Mouse (Mus musculus) forebrain, postnatal 0 days (tissue): ENCODE results near the gene Sec14l4. TPM values are rescaled to one million over a fixed set of nuclear protein-coding genes. Genes with fewer than 3 reads are reported as not detected.

ENCODE experiments used
- ATAC-seq: fragments of 200-750 bp; cut with Nextera tagmentation; 2 replicates; pipeline ENCODE4 v1.8.0; 2017; ENCODE audit warnings: mild to moderate bottlenecking, moderate library complexity
- DNase-seq: peaks from one replicate; pipeline ENCODE4 v3.0.0-alpha.2; 2015
- H3K27ac ChIP-seq: fragments of 300-500 bp; sonication (generic); 2 replicates; pipeline ENCODE4 v1.5.1; 2014; ENCODE audit warnings: low read depth, mild to moderate bottlenecking, antibody characterized with exemption, low read length, moderate library complexity, mixed read lengths
- H3K27me3 ChIP-seq: fragments of 300-500 bp; sonication (generic); 2 replicates; pipeline ENCODE4 v1.6.1; 2014; ENCODE audit warnings: mild to moderate bottlenecking, low read length, mixed read lengths; ENCODE audit not compliant: insufficient read depth
- H3K36me3 ChIP-seq: fragments of 300-500 bp; sonication (generic); 2 replicates; pipeline ENCODE4 v1.6.1; 2014; ENCODE audit warnings: mild to moderate bottlenecking, moderate library complexity; ENCODE audit not compliant: insufficient read depth
- H3K4me1 ChIP-seq: fragments of 300-500 bp; sonication (generic); 2 replicates; pipeline ENCODE4 v1.6.1; 2014; ENCODE audit warnings: antibody characterized with exemption; ENCODE audit not compliant: insufficient read depth
- H3K4me2 ChIP-seq: fragments of 300-500 bp; sonication (generic); 2 replicates; pipeline ENCODE4 v1.6.1; 2014; ENCODE audit warnings: low read depth, mild to moderate bottlenecking, moderate library complexity
- H3K4me3 ChIP-seq: fragments of 300-500 bp; sonication (generic); 2 replicates; pipeline ENCODE4 v1.5.1; 2014; ENCODE audit warnings: low read depth, low read length, mixed read lengths
- H3K9ac ChIP-seq: fragments of 300-500 bp; sonication (generic); 2 replicates; pipeline ENCODE4 v1.6.1; 2014; ENCODE audit warnings: mild to moderate bottlenecking
- H3K9me3 ChIP-seq: fragments of 300-500 bp; sonication (generic); 2 replicates; pipeline ENCODE4 v1.6.1; 2016; ENCODE audit warnings: low read length
- CTCF ChIP-seq: sonication (generic); IDR thresholded peaks from 2 replicates; pipeline ENCODE4 v1.5.1; 2016; ENCODE audit warnings: antibody characterized with exemption, control low read depth, low read depth
- WGBS: fragments of 180-500 bp; shearing (Covaris S2); extraction: QIAGEN DNeasy Blood & Tissue Kit; methylation state at CpG from one replicate; pipeline ENCODE4 v1.1.7; 2014; 5-methylcytosine and 5-hydroxymethylcytosine counted together
- polyA plus RNA-seq: library from polyadenylated mRNA; unstranded; fragments of >200 nt; fragmentation: Nextera tagmentation; extraction: Ambion mirVana; gene quantifications from 2 replicates; pipeline ENCODE4 v1.2.1, GENCODE M21; 2015
- total RNA-seq: library from RNA; depleted of rRNA; stranded (reverse); fragments of >200 nt; gene quantifications from 2 replicates; pipeline ENCODE4 v1.2.3, GENCODE M21; 2014

The Sec14l4 gene
- total and polyA plus RNA-seq, 2 experiments from 2014 or later, result not detected

- no peak for TF ChIP-seq CTCF
- no peaks in the 10 kb centered on the region for H3K27me3 ChIP-seq
- H3K4me3 ChIP-seq, result no peak overlapping the region
- ATAC-seq, result no peak
- no peaks in the 10 kb centered on the region for H3K9me3 ChIP-seq
- DNase-seq, result no peak
- H3K36me3 ChIP-seq, result no peaks in the 10 kb centered on the region
- no peak overlapping the region for H3K9ac ChIP-seq
- no peak overlapping the region for H3K27ac ChIP-seq
- H3K4me2 ChIP-seq, result no peak overlapping the region
- no peaks in the 10 kb centered on the region for H3K4me1 ChIP-seq
- 74% methylated on average over 9 of the region's 9 CpGs for whole genome bisulfite sequencing
Observed at GRCm38 (mm10) chr11:4036365-4037084, 5.3 kb downstream of the Sec14l4 start.

GRCm38 (mm10) chr11:4039951-4040350, 8.7 kb downstream of the Sec14l4 start:
- Histone ChIP-seq H3K9ac (no peak overlapping the region), H3K4me1 (no peaks in the 10 kb centered on the region), H3K27me3 (no peaks in the 10 kb centered on the region), H3K27ac (no peak overlapping the region), H3K36me3 (no peaks in the 10 kb centered on the region), H3K9me3 (no peaks in the 10 kb centered on the region), H3K4me3 (no peak overlapping the region), H3K4me2 (no peak overlapping the region)
- no peak for TF ChIP-seq CTCF
- no peak for ATAC-seq
- 92% methylated on average over 4 of the region's 4 CpGs for WGBS
- DNase-seq, result no peak

- DNase-seq (no peak), ATAC-seq (no peak)
- H3K4me2 ChIP-seq, result no peak overlapping the region
- no peak for TF ChIP-seq CTCF
- no peak overlapping the region for H3K4me3 ChIP-seq
- H3K9me3 ChIP-seq, result no peaks in the 10 kb centered on the region
- H3K9ac ChIP-seq, result no peak overlapping the region
- H3K27ac ChIP-seq, result no peak overlapping the region
- 85% methylated on average over 6 of the region's 6 CpGs for WGBS
- no peaks in the 10 kb centered on the region for H3K27me3 ChIP-seq
- H3K4me1 ChIP-seq, result no peaks in the 10 kb centered on the region
- no peaks in the 10 kb centered on the region for H3K36me3 ChIP-seq
Observed at GRCm38 (mm10) chr11:4041123-4041625, 9.9 kb downstream of the Sec14l4 start.

- no peak for ATAC-seq
- no peak overlapping the region for H3K4me2 ChIP-seq
- H3K9me3 ChIP-seq, result no peaks in the 10 kb centered on the region
- no peak overlapping the region for H3K4me3 ChIP-seq
- 92% methylated on average over 7 of the region's 7 CpGs for WGBS
- H3K27ac ChIP-seq, result no peak overlapping the region
- H3K9ac ChIP-seq, result no peak overlapping the region
- H3K4me1 ChIP-seq, result no peaks in the 10 kb centered on the region
- no peaks in the 10 kb centered on the region for H3K27me3 ChIP-seq
- H3K36me3 ChIP-seq, result no peaks in the 10 kb centered on the region
- no peak for TF ChIP-seq CTCF
- DNase-seq, result no peak
Observed at GRCm38 (mm10) chr11:4043081-4043480, 11.8 kb downstream of the Sec14l4 start.

- Histone ChIP-seq H3K4me2 (no peak overlapping the region), H3K36me3 (no peaks in the 10 kb centered on the region), H3K27me3 (no peaks in the 10 kb centered on the region), H3K27ac (no peak overlapping the region), H3K9me3 (no peaks in the 10 kb centered on the region), H3K4me3 (no peak overlapping the region), H3K4me1 (no peaks in the 10 kb centered on the region), H3K9ac (no peak overlapping the region)
- ATAC-seq (no peak), DNase-seq (no peak)
- no peak for TF ChIP-seq CTCF
- 82% methylated on average over 5 of the region's 5 CpGs for WGBS
Observed at GRCm38 (mm10) chr11:4046526-4046925, 15.3 kb downstream of the Sec14l4 start.

GRCm38 (mm10) chr11:4047766-4048165, 16.5 kb downstream of the Sec14l4 start:
- no peaks in the 10 kb centered on the region for H3K9me3 ChIP-seq
- H3K9ac ChIP-seq, result no peak overlapping the region
- ATAC-seq, result no peak
- no peaks in the 10 kb centered on the region for H3K4me1 ChIP-seq
- no peak overlapping the region for H3K27ac ChIP-seq
- TF ChIP-seq CTCF, result no peak
- H3K27me3 ChIP-seq, result no peaks in the 10 kb centered on the region
- no peak for DNase-seq
- H3K4me3 ChIP-seq, result no peak overlapping the region
- H3K4me2 ChIP-seq, result no peak overlapping the region
- WGBS, result 84% methylated on average over 2 of the region's 2 CpGs
- H3K36me3 ChIP-seq, result no peaks in the 10 kb centered on the region

GRCm38 (mm10) chr11:4048438-4048837, 17.2 kb downstream of the Sec14l4 start:
- no peaks in the 10 kb centered on the region for H3K36me3 ChIP-seq
- H3K9me3 ChIP-seq, result no peaks in the 10 kb centered on the region
- no peak for ATAC-seq
- H3K27me3 ChIP-seq, result no peaks in the 10 kb centered on the region
- H3K9ac ChIP-seq, result no peak overlapping the region
- H3K4me1 ChIP-seq, result no peaks in the 10 kb centered on the region
- 82% methylated on average over 6 of the region's 6 CpGs for WGBS
- no peak overlapping the region for H3K4me3 ChIP-seq
- TF ChIP-seq CTCF, result no peak
- H3K4me2 ChIP-seq, result no peak overlapping the region
- no peak overlapping the region for H3K27ac ChIP-seq
- no peak for DNase-seq
